Mouse (Mus musculus) C2C12 (cell line): ENCODE measurements around the gene Pde10a.

ENCODE experiments used
- CEBPB ChIP-seq: IDR thresholded peaks from one replicate; pipeline ENCODE4 v1.6.1; 2011; ENCODE audit warnings: low read depth, mild to moderate bottlenecking, control low read depth, moderate library complexity
- CTCF ChIP-seq: IDR thresholded peaks from one replicate; pipeline ENCODE4 v1.5.1; 2011; ENCODE audit not compliant: control insufficient read depth, insufficient read depth, insufficient read length
- FOSL1 ChIP-seq: IDR thresholded peaks from one replicate; pipeline ENCODE4 v1.8.0; 2011; ENCODE audit warnings: mild to moderate bottlenecking, low read length; ENCODE audit not compliant: poor library complexity, insufficient read depth, severe bottlenecking
- MAX ChIP-seq: IDR thresholded peaks from one replicate; pipeline ENCODE4 v1.6.1; 2011; ENCODE audit warnings: mild to moderate bottlenecking, control low read depth
- MYOD1 ChIP-seq: IDR thresholded peaks from one replicate; pipeline ENCODE4 v1.6.1; 2011; ENCODE audit warnings: low read depth; ENCODE audit not compliant: control insufficient read depth, insufficient read length
- MYOG ChIP-seq: IDR thresholded peaks from one replicate; pipeline ENCODE4 v1.6.1; 2011; ENCODE audit not compliant: control insufficient read depth, insufficient read length; ENCODE audit errors: extremely low read depth
- USF1 ChIP-seq: IDR thresholded peaks from one replicate; pipeline ENCODE4 v1.6.1; 2011; ENCODE audit warnings: low read depth, mild to moderate bottlenecking, control low read depth, moderate library complexity

DNA sequence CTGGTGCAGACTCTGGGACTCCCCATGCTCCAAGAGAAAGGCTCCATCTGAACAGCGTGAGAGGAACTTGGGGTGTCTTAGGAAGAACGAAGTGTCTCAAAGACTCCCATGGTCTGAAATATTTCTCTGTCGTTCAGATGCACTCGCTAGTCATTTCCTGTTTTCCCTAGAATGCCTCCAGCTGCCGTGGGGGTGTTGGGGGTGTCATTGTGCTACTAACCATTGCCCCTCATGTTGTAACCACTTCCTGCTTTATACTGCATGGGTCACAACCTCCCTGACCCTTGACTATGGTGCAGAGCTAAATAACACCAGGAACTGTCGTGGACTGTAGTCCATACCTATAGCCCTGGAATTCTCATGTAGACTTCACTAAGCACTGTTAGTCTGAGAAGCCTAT, 321.3 kb downstream of the Pde10a start:
- TF ChIP-seq CTCF (no peak), CEBPB (no peak), MAX (no peak), USF1 (no peak), MYOD1 (no peak), FOSL1 (no peak), MYOG (no peak)
